Mouse (Mus musculus): ENCODE data around the gene Uhrf1bp1l.

The Uhrf1bp1l gene

DNA sequence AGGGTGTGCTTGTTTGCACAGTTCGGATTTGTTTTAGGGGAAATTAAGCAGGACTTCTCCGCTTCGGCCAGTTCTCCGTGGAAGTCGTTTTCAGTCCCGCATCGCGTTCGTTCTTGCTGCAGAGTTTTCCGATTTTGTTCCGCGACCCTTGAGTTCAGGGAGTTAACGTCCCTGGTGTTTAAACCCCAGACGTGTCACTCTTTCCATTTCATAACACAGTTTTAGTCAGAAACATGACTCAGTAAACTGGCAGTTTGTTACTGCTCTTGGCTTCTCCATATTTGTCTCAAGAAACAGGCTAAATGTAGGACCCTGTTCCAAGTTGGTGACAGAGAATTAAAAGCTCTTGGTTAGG, 852 bp downstream of the Uhrf1bp1l start:
- DNase-seq (ENCODE audit: low read depth) = peak; percentile 79

- DNase-seq (ENCODE audit: low read depth) = no peak
Observed at GRCm38 (mm10) chr10:89746581-89746980, 1.8 kb downstream of the Uhrf1bp1l start.

DNA sequence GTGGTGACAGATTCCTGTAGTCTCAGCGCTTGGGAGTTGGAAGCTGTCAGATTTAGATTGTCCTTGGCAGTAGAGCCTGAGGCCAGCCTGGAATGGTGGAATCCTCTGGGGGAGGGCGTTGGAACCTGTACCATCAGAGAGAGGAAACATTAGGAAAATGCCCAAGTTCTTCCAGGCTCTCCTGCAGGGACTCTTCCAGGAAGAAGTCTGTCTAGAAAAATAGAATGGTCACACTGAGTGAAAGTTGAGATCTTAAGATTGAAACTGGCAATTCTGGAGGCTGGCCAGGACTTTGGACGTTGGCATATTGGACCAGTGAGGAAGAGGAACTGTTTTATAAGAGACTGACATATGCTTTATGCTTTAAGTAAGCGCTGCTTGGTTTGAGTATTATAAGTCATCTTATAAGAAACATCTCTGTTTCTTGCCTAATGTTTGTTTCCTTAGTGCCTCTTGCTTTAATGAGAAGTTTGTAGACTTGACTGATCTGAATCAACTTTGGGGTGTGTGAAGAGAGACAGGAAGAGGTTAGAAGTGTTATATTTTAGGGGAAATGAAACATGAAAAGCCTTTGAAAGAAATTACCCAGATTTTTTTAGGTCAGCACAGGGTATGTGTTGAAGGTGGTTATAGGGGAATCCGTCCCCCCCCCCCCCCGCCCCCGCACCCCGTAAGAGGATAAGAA, 2.6 kb downstream of the Uhrf1bp1l start:
- DNase-seq (ENCODE audit: low read depth) = peak; percentile 19

GRCm38 (mm10) chr10:89747911-89748310, 3.1 kb downstream of the Uhrf1bp1l start:
- DNase-seq (ENCODE audit: low read depth) = no peak

DNA sequence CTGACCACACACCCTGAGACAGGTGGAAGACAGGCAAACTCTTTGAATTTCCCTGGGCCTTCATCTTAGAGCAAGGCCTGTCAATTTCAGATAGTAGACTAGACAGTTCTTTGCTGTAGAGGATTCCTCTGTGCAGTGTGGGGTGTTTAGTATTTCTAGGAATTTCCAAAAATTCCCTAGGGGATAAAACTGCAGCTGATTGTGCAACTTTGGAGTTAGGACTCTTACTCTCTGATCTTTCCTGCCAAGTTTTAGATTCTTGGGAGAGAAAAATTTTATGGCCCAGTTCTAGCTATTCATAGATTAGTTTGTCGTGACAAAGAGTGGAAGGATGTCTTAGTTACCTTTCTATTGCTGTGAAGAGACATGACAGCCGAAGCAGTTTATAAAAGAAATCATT, 3.8 kb downstream of the Uhrf1bp1l start:
- DNase-seq (ENCODE audit: low read depth) = peak; percentile 61

DNA sequence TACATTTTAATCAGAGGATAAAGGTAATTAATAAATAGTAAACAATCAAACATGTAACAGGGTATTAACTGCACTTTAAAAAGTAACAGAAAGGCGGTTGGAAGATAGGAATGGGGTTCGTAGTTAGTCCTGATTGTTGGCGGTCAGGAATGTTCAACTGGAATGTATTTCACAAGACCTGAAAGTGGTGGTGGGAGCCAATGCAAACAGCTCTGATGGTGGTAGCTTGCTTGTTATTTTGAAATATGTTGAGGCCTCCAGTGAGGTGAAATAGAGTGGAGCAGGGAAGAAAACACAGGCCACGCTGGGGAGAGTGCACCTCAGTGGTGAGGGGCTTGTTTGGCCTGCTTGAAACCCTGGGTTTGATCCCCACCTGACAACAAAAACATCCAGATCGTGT, 6.3 kb downstream of the Uhrf1bp1l start:
- peak; percentile 61 for DNase-seq (ENCODE audit: low read depth)

- no peak for DNase-seq (ENCODE audit: low read depth)
Observed at GRCm38 (mm10) chr10:89755231-89755630, 10.4 kb downstream of the Uhrf1bp1l start.

GRCm38 (mm10) chr10:89760772-89761171, 16.0 kb downstream of the Uhrf1bp1l start:
- DNase-seq (ENCODE audit: low read depth) = no peak

DNA sequence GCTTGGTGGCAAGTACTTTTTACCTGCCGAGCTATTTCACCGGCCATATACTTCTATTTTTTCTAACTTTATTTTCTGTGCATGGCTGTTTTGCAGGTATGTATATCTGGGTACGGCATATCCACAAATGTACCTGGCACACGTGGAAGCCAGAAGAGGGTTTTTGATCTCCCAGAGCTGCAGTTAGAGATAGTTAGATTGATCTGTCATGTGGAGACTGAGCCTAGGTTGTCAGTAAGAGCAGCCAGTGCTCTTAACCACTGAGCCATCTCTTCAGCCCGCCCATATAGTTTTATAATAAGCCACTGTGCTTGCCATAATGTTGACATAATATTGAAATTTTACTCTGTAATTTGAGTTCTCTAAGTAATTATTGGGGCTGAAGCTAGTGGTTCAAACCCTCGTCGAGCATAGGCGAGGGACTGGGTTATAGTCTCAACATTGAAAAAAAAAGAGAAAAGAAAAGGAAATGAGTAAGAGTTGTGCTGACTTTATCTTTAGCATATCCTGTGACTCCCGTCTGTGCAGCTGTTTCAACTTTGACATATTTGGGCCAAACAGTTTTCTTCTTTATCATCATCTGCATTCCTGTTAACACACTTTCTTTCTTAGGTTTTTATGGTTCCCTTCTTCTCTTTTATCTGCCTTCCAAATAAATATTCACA, 19.8 kb downstream of the Uhrf1bp1l start:
- no peak for DNase-seq (ENCODE audit: low read depth)

GRCm38 (mm10) chr10:89765790-89766714, 21.3 kb downstream of the Uhrf1bp1l start:
- DNase-seq (ENCODE audit: low read depth) = no peak

DNA sequence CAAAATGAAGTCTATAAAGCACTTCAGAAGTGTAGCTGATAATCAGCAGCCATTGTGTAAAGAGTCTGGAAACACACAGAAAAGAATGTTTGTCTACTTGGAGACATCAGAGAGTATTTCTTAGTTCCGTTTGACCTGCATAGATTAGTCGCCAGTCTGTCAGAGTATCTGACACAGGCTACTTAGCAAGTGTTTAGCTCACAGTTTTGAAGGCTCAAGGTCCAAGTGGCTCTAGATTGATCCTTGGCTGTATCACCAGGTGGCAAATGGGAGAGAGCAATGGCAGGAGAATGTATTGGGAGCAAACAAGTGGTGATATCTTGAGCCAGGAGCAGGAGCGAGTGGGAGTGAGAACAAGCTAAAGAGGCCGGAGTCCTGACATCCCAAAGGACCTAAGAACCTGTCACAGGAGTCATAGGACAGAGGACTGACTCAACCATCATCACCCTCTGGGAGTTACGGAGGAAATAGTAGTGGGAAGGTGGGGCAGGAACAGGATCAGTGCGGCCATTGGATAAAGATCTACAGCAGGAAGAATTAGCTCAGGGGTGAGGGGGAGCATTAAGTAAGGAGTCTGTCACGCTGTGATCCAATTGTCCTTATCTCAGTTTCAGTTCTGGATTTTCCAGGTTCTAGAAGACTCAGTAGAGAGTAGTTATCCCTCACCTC, 23.7 kb downstream of the Uhrf1bp1l start:
- DNase-seq (ENCODE audit: low read depth) = no peak

- DNase-seq (ENCODE audit: low read depth) = no peak
Observed at GRCm38 (mm10) chr10:89769096-89769495, 24.3 kb downstream of the Uhrf1bp1l start.

DNA sequence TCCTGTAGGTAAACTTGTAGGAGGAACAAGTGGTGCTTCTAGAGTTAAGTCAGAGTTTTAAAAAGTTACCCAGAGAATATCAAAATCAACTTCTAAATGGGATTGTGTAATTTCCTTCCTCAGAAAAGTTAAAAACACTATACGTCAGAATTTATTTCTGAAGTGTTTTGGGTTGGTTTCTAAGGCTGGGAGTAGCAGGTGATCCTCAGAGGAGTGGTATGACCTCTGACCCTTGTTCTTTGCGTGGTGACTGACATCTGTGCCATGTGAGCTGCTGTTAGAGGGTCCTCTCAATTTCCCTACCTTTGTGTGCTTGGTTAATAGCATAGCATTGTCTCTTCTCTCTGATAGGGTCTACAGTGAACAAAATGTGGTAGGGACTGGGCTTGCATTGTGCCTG, 27.1 kb downstream of the Uhrf1bp1l start:
- DNase-seq (ENCODE audit: low read depth) = no peak

DNA sequence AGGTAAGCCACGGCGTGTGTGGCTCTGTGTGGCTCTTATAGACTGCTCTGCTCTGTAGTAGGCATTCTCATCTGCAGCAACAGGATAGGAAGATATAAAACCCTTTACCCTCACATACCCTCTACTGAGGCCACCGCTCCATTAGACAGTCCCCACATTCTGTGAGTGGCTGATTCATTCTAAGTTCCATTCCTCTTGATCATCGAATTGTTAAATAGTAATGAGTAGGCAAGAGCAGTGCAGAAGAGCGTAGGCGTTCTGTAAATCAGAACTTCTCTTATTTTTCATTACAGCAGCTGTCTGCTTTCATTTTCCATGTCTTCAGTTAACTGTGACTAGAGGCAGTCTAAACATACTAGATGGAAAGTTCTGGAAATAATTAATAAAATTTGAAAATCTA, 31.2 kb downstream of the Uhrf1bp1l start:
- DNase-seq (ENCODE audit: low read depth) = peak; percentile 19

- DNase-seq (ENCODE audit: low read depth) = no peak
Observed at GRCm38 (mm10) chr10:89791870-89792269, 47.1 kb downstream of the Uhrf1bp1l start.

DNA sequence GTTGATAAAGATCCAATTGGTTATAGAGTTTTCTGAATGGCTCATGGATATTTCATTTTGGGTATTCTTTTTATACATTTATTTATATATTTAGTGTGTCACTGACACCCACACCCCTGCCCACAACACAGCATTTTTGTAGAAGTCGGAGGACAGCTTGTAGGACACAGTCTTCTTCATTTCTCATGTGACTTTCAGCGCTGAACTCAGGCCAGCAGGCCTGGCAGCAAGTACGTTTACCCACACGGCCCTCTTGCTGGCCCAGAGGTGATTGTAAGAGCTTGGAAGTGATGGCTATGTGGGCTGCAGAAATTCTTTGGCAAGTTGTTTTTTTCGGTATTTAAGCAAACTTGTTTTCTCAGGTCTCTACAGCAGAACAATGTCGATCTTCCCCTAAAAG, 49.3 kb downstream of the Uhrf1bp1l start:
- no peak for DNase-seq (ENCODE audit: low read depth)

- no peak for DNase-seq (ENCODE audit: low read depth)
Observed at GRCm38 (mm10) chr10:89819146-89819545, 74.4 kb downstream of the Uhrf1bp1l start.

GRCm38 (mm10) chr10:89823906-89824305, 79.1 kb downstream of the Uhrf1bp1l start:
- peak; percentile 73 for DNase-seq (ENCODE audit: low read depth)

DNA sequence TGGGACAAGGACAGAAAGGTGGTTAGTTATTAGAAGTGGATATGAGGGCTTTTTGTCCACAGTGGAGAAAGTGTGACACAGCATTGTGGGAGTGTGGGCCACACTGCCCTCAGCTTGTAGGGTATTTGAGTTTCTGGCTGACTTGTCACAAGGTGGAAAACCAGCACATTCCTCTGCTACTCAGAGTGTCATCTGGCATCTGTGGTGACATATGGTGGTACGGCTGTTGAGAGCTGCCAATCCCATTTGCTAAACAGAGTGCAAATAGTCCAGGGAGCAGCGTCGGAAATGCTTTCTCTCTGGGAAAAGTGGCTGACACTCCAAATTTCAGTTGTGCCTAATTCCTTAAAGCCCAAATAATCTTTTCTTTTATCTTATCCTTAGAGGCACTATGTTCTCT, 82.1 kb downstream of the Uhrf1bp1l start:
- DNase-seq (ENCODE audit: low read depth) = no peak

DNA sequence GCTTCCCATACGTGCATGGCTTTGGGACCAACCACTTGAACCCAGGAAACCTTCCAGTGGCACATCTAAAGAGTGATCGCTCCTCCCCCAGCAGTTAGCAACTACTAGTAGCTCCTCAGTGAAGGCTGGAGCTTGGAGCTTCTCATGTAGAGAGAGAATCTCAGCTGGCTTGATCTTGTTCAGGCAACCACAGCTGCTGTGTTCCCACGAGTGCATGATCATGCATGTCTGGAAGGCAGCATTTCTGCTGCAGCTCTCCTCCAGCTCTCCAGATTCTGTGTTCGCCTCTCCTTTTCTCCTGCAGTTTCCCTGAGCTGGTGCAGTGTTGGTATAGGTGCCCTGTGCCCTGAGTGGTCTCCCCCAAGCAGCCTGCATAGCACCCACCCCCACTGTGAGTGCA, 87.5 kb downstream of the Uhrf1bp1l start:
- no peak for DNase-seq (ENCODE audit: low read depth)

- DNase-seq (ENCODE audit: low read depth) = peak; percentile 23
Observed at GRCm38 (mm10) chr10:89833166-89833565, 88.4 kb downstream of the Uhrf1bp1l start.

GRCm38 (mm10) chr10:89837476-89837875, 92.7 kb downstream of the Uhrf1bp1l start:
- no peak for DNase-seq (ENCODE audit: low read depth)

All from NIH3T3 (cell line).